In genomic region chr9:27694805-27695593, GRCm38 (mm10) we compare ENCODE assay signal across 20 mouse cellular contexts.
DNase-seq lines count a peak whose midpoint lies in the region; ATAC-seq and TF ChIP-seq lines count a peak whose summit lies in the region.
"Had no signal": no experiment of that assay in that cellular context is flagged by ENCODE, and none has a peak within 500 bp of the region (broad histone marks: within the 10 kb centered on the region; RNA-seq: fewer than 3 reads in every experiment).

No protein-coding gene starts in this region.

- TF ChIP-seq POLR2A in lung, adult 2 months (IDR thresholded peaks at IDR 0.05; ENCODE audit: borderline replicate concordance, extremely low read depth, low read depth, low read length): no peak

- 0 out of 2 replicates have a peak, but pooled peaks cover 5% of the 10 kb centered on the region for H3K27me3 ChIP-seq in forebrain, embryonic 13.5 days
- H3K27me3 ChIP-seq: embryonic facial prominence, embryonic 12.5 days; heart, embryonic 12.5 days; hindbrain, embryonic 13.5 days; liver, embryonic 13.5 days; midbrain, embryonic 13.5 days; stomach, embryonic 15.5 days had no signal

- DNase-seq in 3T3-L1 (ENCODE audit: low read depth, low spot score) (peak; percentile 72), NIH3T3 (ENCODE audit: low read depth) (peak; percentile 71)
- peak; percentile 29 for DNase-seq in lung, adult 2 months
- DNase-seq in lung, postnatal 25 days (ENCODE audit: low spot score): peak; percentile 48
- no peak for DNase-seq in layer of hippocampus, adult 8-10 months (ENCODE audit: low spot score in 2 of 2)
- no peak for DNase-seq in neural tube, embryonic 10.5 days (ENCODE audit: extremely low spot score, low spot score)
- DNase-seq: cerebellum, adult 9-11 months; heart, postnatal 14 days; liver, embryonic 13.5 days; right cerebral cortex, postnatal 25 days; thymus, adult 2 months had no signal

- no peaks in the 10 kb centered on the region for H3K36me3 ChIP-seq in forebrain, embryonic 13.5 days (ENCODE audit: poor library complexity, severe bottlenecking)
- H3K36me3 ChIP-seq: embryonic facial prominence, embryonic 12.5 days; G1E; heart, embryonic 12.5 days; hindbrain, embryonic 13.5 days; limb, embryonic 13.5 days; liver, embryonic 13.5 days; midbrain, embryonic 13.5 days; stomach, embryonic 15.5 days had no signal

- no peak for ATAC-seq in forebrain, embryonic 13.5 days
- ATAC-seq: midbrain, embryonic 13.5 days had no signal

- no peaks in the 10 kb centered on the region for H3K9me3 ChIP-seq in forebrain, embryonic 13.5 days (replicated peaks)
- H3K9me3 ChIP-seq: embryonic facial prominence, embryonic 12.5 days; G1E; heart, embryonic 12.5 days; hindbrain, embryonic 13.5 days; limb, embryonic 13.5 days; liver, embryonic 13.5 days; midbrain, embryonic 13.5 days; stomach, embryonic 15.5 days had no signal

- WGBS in lung, adult 2 months: 52% methylated on average over 8 of the region's 8 CpGs
- 67% methylated on average over 8 of the region's 8 CpGs for WGBS in forebrain, embryonic 13.5 days

- H3K4me2 ChIP-seq in forebrain, embryonic 13.5 days: no peak overlapping the region
- H3K4me2 ChIP-seq: embryonic facial prominence, embryonic 12.5 days; heart, embryonic 12.5 days; hindbrain, embryonic 13.5 days; limb, embryonic 13.5 days; liver, embryonic 13.5 days; midbrain, embryonic 13.5 days; stomach, embryonic 15.5 days had no signal

- H3K4me3 ChIP-seq in lung, adult 2 months (replicated peaks; ENCODE audit: extremely low read depth, low read depth, low read length): no peak overlapping the region
- no peak overlapping the region for H3K4me3 ChIP-seq in forebrain, embryonic 13.5 days
- H3K4me3 ChIP-seq: embryonic facial prominence, embryonic 12.5 days; erythroblast, embryonic 14.5 days; heart, embryonic 12.5 days; hindbrain, embryonic 13.5 days; limb, embryonic 13.5 days; liver, embryonic 13.5 days; midbrain, embryonic 13.5 days; stomach, embryonic 15.5 days had no signal

- no peak overlapping the region for H3K9ac ChIP-seq in forebrain, embryonic 13.5 days
- H3K9ac ChIP-seq: embryonic facial prominence, embryonic 12.5 days; heart, embryonic 12.5 days; hindbrain, embryonic 13.5 days; limb, embryonic 13.5 days; liver, embryonic 13.5 days; midbrain, embryonic 13.5 days; stomach, embryonic 15.5 days had no signal

- H3K27ac ChIP-seq in forebrain, embryonic 13.5 days: no peak overlapping the region
- H3K27ac ChIP-seq: embryonic facial prominence, embryonic 12.5 days; hindbrain, embryonic 13.5 days; limb, embryonic 13.5 days; liver, embryonic 13.5 days; midbrain, embryonic 13.5 days; stomach, embryonic 15.5 days had no signal

- H3K4me1 ChIP-seq in lung, adult 2 months (ENCODE audit: control insufficient read depth, insufficient read depth, low read length): peaks cover 5% of the 10 kb centered on the region
- no peaks in the 10 kb centered on the region for H3K4me1 ChIP-seq in forebrain, embryonic 13.5 days
- H3K4me1 ChIP-seq: embryonic facial prominence, embryonic 12.5 days; hindbrain, embryonic 13.5 days; liver, embryonic 13.5 days; midbrain, embryonic 13.5 days; stomach, embryonic 15.5 days had no signal

- no peak for TF ChIP-seq CTCF in lung, adult 2 months (IDR thresholded peaks at IDR 0.05; ENCODE audit: insufficient read depth, low read length)

Comparison
In these comparisons a context has a peak if more than half of its experiments do, and no peak if none do; other contexts are left out.
1. DNase-seq: peak in 3T3-L1 (single experiment), NIH3T3 (single experiment), lung, adult 2 months (single experiment) and lung, postnatal 25 days (single experiment); none in layer of hippocampus, adult 8-10 months (0 of 2) and neural tube, embryonic 10.5 days (single experiment).